Mouse (Mus musculus) limb, embryonic 12.5 days (tissue): ENCODE measurements around the gene Mtx1. TPM values are rescaled to one million over a fixed set of nuclear protein-coding genes. Genes with fewer than 3 reads are reported as not detected.

Source experiments
- ATAC-seq: fragments of 200-750 bp; cut with Nextera tagmentation; 2 replicates; pipeline ENCODE4 v1.8.0; 2017; ENCODE audit warnings: low read depth, moderate TSS enrichment; ENCODE audit not compliant: insufficient number of reproducible peaks, insufficient read depth, low FRiP score, low TSS enrichment
- H3K27ac ChIP-seq: fragments of 300-500 bp; sonication (generic); 2 replicates; pipeline ENCODE4 v1.5.1; 2016; ENCODE audit warnings: mild to moderate bottlenecking, moderate library complexity
- H3K27me3 ChIP-seq: fragments of 300-500 bp; sonication (generic); 2 replicates; pipeline ENCODE4 v1.6.1; 2016; ENCODE audit warnings: mild to moderate bottlenecking, moderate library complexity
- H3K36me3 ChIP-seq: fragments of 300-500 bp; sonication (generic); 2 replicates; pipeline ENCODE4 v1.6.1; 2016; ENCODE audit warnings: mild to moderate bottlenecking, moderate library complexity
- H3K4me1 ChIP-seq: fragments of 300-500 bp; sonication (generic); replicated peaks from 2 replicates; pipeline ENCODE4 v1.6.1; 2016
- H3K4me2 ChIP-seq: fragments of 300-500 bp; sonication (generic); 2 replicates; pipeline ENCODE4 v1.6.1; 2016; ENCODE audit warnings: mild to moderate bottlenecking, moderate library complexity
- H3K4me3 ChIP-seq: fragments of 300-500 bp; sonication (generic); replicated peaks from 2 replicates; pipeline ENCODE4 v1.5.1; 2016; ENCODE audit warnings: mild to moderate bottlenecking
- H3K9ac ChIP-seq: fragments of 300-500 bp; sonication (generic); replicated peaks from 2 replicates; pipeline ENCODE4 v1.6.1; 2016; ENCODE audit warnings: mild to moderate bottlenecking, moderate library complexity
- H3K9me3 ChIP-seq: fragments of 300-500 bp; sonication (generic); 2 replicates; pipeline ENCODE4 v1.6.1; 2016; ENCODE audit warnings: mild to moderate bottlenecking, moderate library complexity
- WGBS: fragments of 180-500 bp; shearing (Covaris S2); methylation state at CpG from one replicate; pipeline ENCODE4 v1.1.7; 2016; 5-methylcytosine and 5-hydroxymethylcytosine counted together
- polyA plus RNA-seq: library from polyadenylated mRNA; unstranded; fragments of >200 nt; fragmentation: Nextera tagmentation; extraction: Ambion mirVana; gene quantifications from 2 replicates; pipeline ENCODE4 v1.2.1, GENCODE M21; 2016

Mtx1 gene
- polyA plus RNA-seq, 1 experiment from 2014 or later = 217 TPM

DNA sequence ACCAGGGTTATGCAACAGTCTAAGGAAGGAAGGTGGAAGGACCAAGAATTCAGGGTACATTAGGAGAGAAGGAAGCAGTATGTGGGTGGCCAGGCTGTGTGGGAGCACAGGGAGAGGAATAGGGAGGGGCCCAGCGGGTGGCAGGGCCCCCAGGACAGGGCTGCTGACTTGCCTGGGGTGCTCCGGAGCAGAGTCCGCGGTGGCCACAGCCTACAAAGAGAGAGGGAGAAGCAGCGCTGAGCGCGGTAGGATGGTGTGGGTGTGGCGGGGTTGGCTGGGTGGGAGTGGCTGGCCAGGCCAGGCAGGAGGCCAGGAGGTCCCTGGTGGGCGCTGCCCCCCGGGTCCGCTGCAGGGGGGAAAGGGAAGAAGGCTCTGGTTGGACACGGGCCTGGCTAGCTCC, 11.6 kb upstream of the Mtx1 start:
- Histone ChIP-seq H3K27ac (no peak overlapping the region), H3K27me3 (no peaks in the 10 kb centered on the region; the same call in 1 of the 2 replicates), H3K36me3 (peaks cover 64% of the 10 kb centered on the region), H3K4me2 (no peak overlapping the region), H3K4me3 (no peak overlapping the region), H3K9ac (no peak overlapping the region), H3K4me1 (peaks cover 4% of the 10 kb centered on the region), H3K9me3 (no peaks in the 10 kb centered on the region)
- ATAC-seq = no peak
- 65% methylated on average over 11 of the region's 12 CpGs for WGBS

DNA sequence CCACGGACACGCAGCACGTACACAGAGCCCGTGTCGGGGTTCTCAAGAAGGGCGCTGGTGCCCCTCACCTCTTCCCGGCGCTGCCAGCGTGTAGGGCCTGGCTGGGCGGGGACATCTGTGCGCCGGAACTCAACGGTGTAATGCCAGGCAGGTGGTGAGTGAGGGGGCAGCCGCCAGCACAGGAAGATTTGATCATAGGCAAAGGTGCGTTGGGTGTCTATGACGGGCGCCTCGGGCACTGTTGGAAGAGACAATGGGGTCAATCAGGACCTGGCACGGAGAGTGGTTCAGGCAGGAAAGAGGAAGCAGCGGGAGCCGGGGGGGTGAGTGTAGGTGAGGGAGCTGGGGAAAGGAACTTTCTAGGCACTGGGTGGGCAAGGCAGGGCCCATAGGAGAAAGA, 10.8 kb upstream of the Mtx1 start:
- ATAC-seq = no peak
- H3K27me3 ChIP-seq = no peaks in the 10 kb centered on the region; the same call in 1 of the 2 replicates
- H3K4me1 ChIP-seq = peaks cover 5% of the 10 kb centered on the region
- peaks cover 66% of the 10 kb centered on the region for H3K36me3 ChIP-seq
- no peak overlapping the region for H3K27ac ChIP-seq
- no peak overlapping the region for H3K4me2 ChIP-seq
- no peak overlapping the region for H3K9ac ChIP-seq
- 94% methylated on average over 21 of the region's 21 CpGs for WGBS
- H3K9me3 ChIP-seq = no peaks in the 10 kb centered on the region
- H3K4me3 ChIP-seq = no peak overlapping the region

DNA sequence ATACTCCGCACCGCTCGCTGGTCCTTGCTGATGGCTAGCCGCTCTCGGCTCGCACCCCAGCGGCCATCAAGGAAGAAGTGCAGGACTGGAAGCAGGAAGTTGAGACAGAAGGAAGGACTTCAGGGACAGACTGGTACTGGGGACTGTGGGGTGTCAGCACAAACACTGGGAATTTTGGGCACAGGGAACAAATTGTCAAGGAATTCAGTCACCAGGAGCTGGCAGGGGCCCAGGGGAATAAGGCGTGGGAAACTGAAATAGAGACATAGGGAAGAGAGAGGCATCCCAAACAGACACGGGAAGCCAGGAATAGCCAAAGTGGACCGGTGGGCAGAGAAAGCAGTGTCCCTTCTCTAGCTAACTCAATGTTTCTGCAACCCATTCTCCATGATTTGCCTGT, 9.6 kb upstream of the Mtx1 start:
- ATAC-seq = no peak
- H3K4me1 ChIP-seq = peaks cover 10% of the 10 kb centered on the region
- no peak overlapping the region for H3K27ac ChIP-seq
- H3K4me2 ChIP-seq = no peak overlapping the region
- peaks cover 58% of the 10 kb centered on the region for H3K36me3 ChIP-seq
- H3K9me3 ChIP-seq = no peaks in the 10 kb centered on the region
- WGBS = 90% methylated on average over 10 of the region's 10 CpGs
- no peak overlapping the region for H3K4me3 ChIP-seq
- no peak overlapping the region for H3K9ac ChIP-seq
- no peaks in the 10 kb centered on the region; the same call in none of the 2 replicates for H3K27me3 ChIP-seq

DNA sequence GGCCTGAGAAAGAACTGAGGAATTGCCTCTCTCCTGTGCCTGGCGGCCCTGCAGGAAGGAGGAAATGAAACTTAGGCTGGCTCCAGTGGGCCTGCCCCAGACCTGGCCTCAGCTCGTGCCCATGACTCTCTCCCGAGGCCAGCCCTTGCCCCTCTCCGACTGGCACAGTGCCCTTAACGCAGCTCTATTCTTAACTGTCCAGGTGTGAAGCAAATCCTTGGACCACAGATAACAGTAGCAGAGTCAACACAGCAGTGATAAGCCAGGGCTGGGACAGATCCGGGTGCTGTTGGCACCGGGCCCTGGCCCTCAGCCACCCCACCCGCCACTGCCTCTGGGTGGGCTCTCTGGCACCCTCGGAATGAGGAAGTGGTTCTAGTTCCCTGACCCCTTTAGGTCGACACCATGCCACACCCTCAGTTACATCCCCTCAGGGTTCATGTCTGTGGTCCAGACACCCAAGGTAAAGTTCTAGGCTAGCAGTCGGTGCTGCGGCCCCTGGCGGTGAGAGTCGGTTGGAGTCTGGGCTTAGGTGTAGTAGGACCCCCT, 6.7 kb upstream of the Mtx1 start:
- no peak overlapping the region for H3K9ac ChIP-seq
- WGBS = 81% methylated on average over 14 of the region's 14 CpGs
- ATAC-seq = no peak
- H3K4me1 ChIP-seq = peaks cover 15% of the 10 kb centered on the region
- H3K27me3 ChIP-seq = peaks cover 22% of the 10 kb centered on the region
- H3K4me3 ChIP-seq = no peak overlapping the region
- peaks cover 47% of the 10 kb centered on the region for H3K36me3 ChIP-seq
- no peaks in the 10 kb centered on the region for H3K9me3 ChIP-seq
- H3K27ac ChIP-seq = no peak overlapping the region
- H3K4me2 ChIP-seq = no peak overlapping the region

DNA sequence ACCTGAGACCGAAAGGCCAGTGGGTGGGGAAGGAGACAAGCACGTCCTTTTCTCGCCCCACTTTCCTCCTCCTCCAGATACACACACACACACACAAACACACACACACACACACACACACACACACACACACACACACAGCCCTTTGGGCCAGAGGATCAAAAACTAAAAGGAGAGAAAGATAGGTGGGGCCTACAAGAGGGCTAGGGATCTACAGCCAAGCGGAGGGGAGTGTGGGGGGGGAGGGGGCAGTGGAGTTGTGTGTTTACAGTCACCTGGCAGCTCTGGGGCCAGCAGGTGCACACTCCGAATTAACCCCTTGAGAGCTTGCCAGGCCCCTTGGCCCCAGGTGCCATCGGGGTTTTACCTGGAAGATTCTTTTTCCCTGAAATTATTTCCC, 5.7 kb upstream of the Mtx1 start:
- ATAC-seq = no peak
- H3K27me3 ChIP-seq = peaks cover 24% of the 10 kb centered on the region
- H3K27ac ChIP-seq = no peak overlapping the region
- peaks cover 22% of the 10 kb centered on the region for H3K4me1 ChIP-seq
- H3K4me3 ChIP-seq = no peak overlapping the region
- no peak overlapping the region for H3K9ac ChIP-seq
- WGBS = 65% methylated on average over 4 of the region's 6 CpGs
- H3K9me3 ChIP-seq = no peaks in the 10 kb centered on the region
- H3K36me3 ChIP-seq = peaks cover 37% of the 10 kb centered on the region
- no peak overlapping the region for H3K4me2 ChIP-seq

DNA sequence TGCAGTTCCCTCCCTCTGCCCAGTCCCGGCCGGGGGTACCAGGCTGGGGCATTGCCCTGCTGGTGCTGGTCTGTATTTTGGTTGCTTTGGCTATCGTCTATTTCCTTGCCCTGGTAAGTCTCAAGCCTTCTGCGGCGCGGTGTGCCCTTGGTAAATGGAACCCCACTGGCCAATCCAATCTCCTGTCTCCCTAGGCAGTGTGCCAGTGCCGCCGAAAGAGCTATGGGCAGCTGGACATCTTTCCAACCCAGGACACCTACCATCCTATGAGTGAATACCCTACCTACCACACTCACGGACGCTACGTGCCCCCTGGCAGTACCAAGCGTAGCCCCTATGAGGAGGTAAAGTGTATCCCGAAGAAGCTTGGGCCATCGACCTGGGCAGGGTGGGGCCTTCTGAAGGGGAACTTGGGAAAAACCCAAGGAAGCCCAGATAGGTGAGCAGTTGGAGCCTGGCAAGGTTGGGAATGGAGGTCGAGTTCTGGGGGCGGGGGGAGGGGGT, 4.9 kb upstream of the Mtx1 start:
- Histone ChIP-seq H3K4me2 (no peak overlapping the region), H3K27ac (no peak overlapping the region), H3K27me3 (peaks cover 24% of the 10 kb centered on the region), H3K36me3 (peaks cover 30% of the 10 kb centered on the region), H3K9me3 (no peaks in the 10 kb centered on the region), H3K4me1 (peaks cover 27% of the 10 kb centered on the region), H3K9ac (no peak overlapping the region), H3K4me3 (no peak overlapping the region)
- WGBS = 67% methylated on average over 16 of the region's 16 CpGs
- no peak for ATAC-seq

DNA sequence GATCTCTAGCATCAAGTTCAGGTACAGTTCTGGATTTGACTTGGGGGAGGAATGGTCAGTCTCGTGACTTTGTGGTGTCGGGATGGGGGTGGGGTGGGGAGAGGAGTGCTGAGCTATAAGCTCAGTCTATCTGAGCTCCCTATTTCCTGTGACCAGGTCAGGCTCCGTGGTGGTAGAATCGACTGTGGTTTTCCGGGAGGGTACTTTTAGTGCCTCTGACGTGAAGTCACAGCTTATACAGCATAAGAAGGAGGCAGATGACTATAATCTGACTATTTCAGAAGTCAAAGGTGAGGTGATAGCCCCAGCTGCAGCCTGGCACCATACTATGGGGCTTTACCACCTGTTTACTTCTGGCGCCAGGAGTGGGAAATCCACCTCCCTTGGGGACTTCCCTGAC, 4.5 kb upstream of the Mtx1 start:
- Histone ChIP-seq H3K4me3 (no peak overlapping the region), H3K27me3 (peaks cover 24% of the 10 kb centered on the region), H3K9ac (no peak overlapping the region), H3K4me2 (no peak overlapping the region), H3K4me1 (peaks cover 32% of the 10 kb centered on the region), H3K27ac (no peak overlapping the region), H3K36me3 (peaks cover 26% of the 10 kb centered on the region), H3K9me3 (no peaks in the 10 kb centered on the region)
- ATAC-seq = no peak
- 62% methylated on average over 7 of the region's 7 CpGs for WGBS

DNA sequence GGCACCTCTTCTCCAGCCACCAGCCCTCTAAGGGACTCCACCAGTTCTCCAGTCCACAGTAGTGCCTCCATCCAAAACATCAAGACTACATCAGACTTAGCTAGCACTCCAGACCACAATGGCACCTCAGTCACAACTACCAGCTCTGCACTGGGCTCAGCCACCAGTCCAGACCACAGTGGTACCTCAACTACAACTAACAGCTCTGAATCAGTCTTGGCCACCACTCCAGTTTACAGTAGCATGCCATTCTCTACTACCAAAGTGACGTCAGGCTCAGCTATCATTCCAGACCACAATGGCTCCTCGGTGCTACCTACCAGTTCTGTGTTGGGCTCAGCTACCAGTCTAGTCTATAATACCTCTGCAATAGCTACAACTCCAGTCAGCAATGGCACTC, 3.7 kb upstream of the Mtx1 start:
- H3K27ac ChIP-seq = no peak overlapping the region
- H3K4me2 ChIP-seq = no peak overlapping the region
- H3K36me3 ChIP-seq = peaks cover 21% of the 10 kb centered on the region
- 87% methylated on average over 2 of the region's 2 CpGs for WGBS
- no peak overlapping the region for H3K9ac ChIP-seq
- peaks cover 40% of the 10 kb centered on the region for H3K4me1 ChIP-seq
- ATAC-seq = no peak
- H3K4me3 ChIP-seq = no peak overlapping the region
- no peaks in the 10 kb centered on the region for H3K9me3 ChIP-seq
- peaks cover 26% of the 10 kb centered on the region for H3K27me3 ChIP-seq

DNA sequence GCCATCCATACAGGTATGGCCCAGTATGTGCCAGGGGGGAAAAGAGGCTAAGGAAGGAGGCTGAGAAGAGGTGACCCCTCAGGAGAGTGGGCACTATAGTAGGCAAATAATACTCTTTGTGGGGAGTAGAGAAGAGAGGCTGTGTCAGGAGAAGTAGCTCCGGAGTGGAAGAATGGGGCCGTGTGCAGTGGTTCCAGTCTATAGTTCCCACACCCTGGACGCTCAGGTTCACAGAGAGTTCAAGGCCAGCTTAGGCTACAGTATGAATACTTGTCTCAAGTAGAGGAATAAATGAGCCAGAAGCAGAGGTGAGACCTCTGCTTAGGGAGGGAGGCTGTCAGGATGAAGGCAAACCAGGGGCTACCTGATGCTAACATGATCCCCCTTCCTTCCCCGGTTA, 2.4 kb upstream of the Mtx1 start:
- H3K27ac ChIP-seq = no peak overlapping the region
- no peak overlapping the region for H3K9ac ChIP-seq
- peaks cover 45% of the 10 kb centered on the region for H3K4me1 ChIP-seq
- H3K36me3 ChIP-seq = peaks cover 19% of the 10 kb centered on the region
- H3K27me3 ChIP-seq = peaks cover 26% of the 10 kb centered on the region
- no peak for ATAC-seq
- H3K9me3 ChIP-seq = no peaks in the 10 kb centered on the region
- no peak overlapping the region for H3K4me3 ChIP-seq
- no peak overlapping the region for H3K4me2 ChIP-seq
- WGBS = 68% methylated on average over 4 of the region's 4 CpGs

DNA sequence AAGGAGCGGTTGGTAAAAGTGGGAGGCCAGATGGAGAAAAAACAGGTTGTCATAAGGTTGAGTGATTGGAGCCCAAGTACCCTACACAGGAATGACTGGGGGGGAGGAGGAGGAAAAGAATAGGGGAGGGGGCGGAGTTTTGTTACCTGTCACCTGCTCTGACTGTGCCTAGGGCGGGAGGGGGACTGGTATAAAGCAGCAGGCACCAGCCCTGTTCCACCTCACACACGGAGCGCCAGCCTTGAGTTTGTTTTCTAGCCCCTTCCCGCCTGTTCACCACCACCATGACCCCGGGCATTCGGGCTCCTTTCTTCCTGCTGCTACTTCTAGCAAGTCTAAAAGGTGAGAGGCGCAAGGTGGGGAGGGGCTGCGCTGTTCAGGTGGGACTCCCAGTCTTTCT, 1.9 kb upstream of the Mtx1 start, which contains the start of gene Muc1:
TSS of gene Muc1 (plus strand) at position 222 of the 400 bp plus-strand sequence.
- H3K27me3 ChIP-seq = peaks cover 26% of the 10 kb centered on the region
- H3K9ac ChIP-seq = peak within 1 kb of the TSS; percentile 67; the same call in 1 of the 2 replicates
- no peaks in the 10 kb centered on the region for H3K9me3 ChIP-seq
- peak within 1 kb of the TSS; percentile 86 for H3K27ac ChIP-seq
- peaks cover 45% of the 10 kb centered on the region for H3K4me1 ChIP-seq
- peaks cover 19% of the 10 kb centered on the region for H3K36me3 ChIP-seq
- ATAC-seq = no peak
- peak within 1 kb of the TSS; percentile 51 for H3K4me3 ChIP-seq
- 23% methylated on average over 10 of the region's 10 CpGs for WGBS
- peak within 1 kb of the TSS; percentile 96 for H3K4me2 ChIP-seq

DNA sequence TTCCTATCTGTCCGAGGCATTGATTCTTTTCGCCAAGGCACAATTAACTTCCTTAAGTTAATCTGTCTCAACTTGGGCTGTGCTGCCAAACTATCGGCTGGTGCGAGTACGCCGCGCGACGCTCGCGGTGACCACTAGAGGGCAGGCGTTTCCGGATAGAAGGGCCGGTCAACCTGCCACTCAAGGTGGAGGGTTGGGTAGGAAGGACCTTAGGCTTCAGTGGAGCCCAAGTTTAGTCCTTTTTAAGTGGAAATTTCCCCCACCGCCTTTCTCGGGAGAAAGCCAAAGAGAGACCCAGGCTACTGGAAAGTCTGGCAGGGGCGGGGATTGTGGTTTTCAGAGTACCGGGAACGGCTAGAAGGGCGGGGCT, 1.3 kb upstream of the Mtx1 start:
- Histone ChIP-seq H3K9me3 (no peaks in the 10 kb centered on the region), H3K27ac (peak overlapping the region; percentile 86; the same call in 1 of the 2 replicates), H3K4me1 (peaks cover 44% of the 10 kb centered on the region), H3K4me3 (peak overlapping the region; percentile 51), H3K4me2 (peak overlapping the region; percentile 96), H3K9ac (0 out of 2 replicates have a peak overlapping the region, but pooled peaks have one; percentile 27), H3K27me3 (peaks cover 26% of the 10 kb centered on the region), H3K36me3 (peaks cover 21% of the 10 kb centered on the region)
- ATAC-seq = peak; percentile 43; the same call in 1 of the 2 replicates
- under 1% methylated on average over 20 of the region's 20 CpGs for WGBS
